Mouse (Mus musculus) layer of hippocampus, postnatal 10 days (tissue): ENCODE data around the gene Arhgef3. TPM values are rescaled to one million over a fixed set of nuclear protein-coding genes. Genes with fewer than 3 reads are reported as not detected.
A peak's percentile ranks its signal among the peaks of the same experiment; 100 is the strongest.

ENCODE experiments used
- DNase-seq, 2 experiments: peaks; one replicate each; pipeline ENCODE4 v3.0.0; 2021; ENCODE audit warnings: low spot score in 2 of 2
- total RNA-seq, 2 experiments: library from RNA; stranded (reverse); gene quantifications; 2 replicates each; pipeline ENCODE4 v1.2.3; 2021

Arhgef3 gene
- total RNA-seq, 2 experiments from 2014 or later = 34.4 to 35.7 TPM

- no peak for DNase-seq
Observed at GRCm38 (mm10) chr14:27158133-27158532, 43.4 kb downstream of the Arhgef3 start.

- no peak for DNase-seq
Observed at GRCm38 (mm10) chr14:27158782-27159181, 44.1 kb downstream of the Arhgef3 start.

GRCm38 (mm10) chr14:27160762-27161161, 46.1 kb downstream of the Arhgef3 start:
- no peak for DNase-seq

- no peak for DNase-seq
Observed at GRCm38 (mm10) chr14:27164639-27165038, 49.9 kb downstream of the Arhgef3 start.

- peak; percentile 71 to 83 for DNase-seq
Observed at GRCm38 (mm10) chr14:27166751-27167150, 52.1 kb downstream of the Arhgef3 start.

GRCm38 (mm10) chr14:27167177-27167576, 52.5 kb downstream of the Arhgef3 start:
- DNase-seq = peak in 1 of 2 experiments; percentile 30

GRCm38 (mm10) chr14:27168387-27168786, 53.7 kb downstream of the Arhgef3 start:
- no peak for DNase-seq

- DNase-seq = no peak
Observed at GRCm38 (mm10) chr14:27169287-27169686, 54.6 kb downstream of the Arhgef3 start.

- DNase-seq = no peak
Observed at GRCm38 (mm10) chr14:27170421-27170820, 55.7 kb downstream of the Arhgef3 start.

- DNase-seq = no peak
Observed at GRCm38 (mm10) chr14:27171175-27171830, 56.6 kb downstream of the Arhgef3 start.

GRCm38 (mm10) chr14:27173178-27173803, 58.6 kb downstream of the Arhgef3 start:
- DNase-seq = no peak

- DNase-seq = no peak
Observed at GRCm38 (mm10) chr14:27174188-27174786, 59.6 kb downstream of the Arhgef3 start.

GRCm38 (mm10) chr14:27174831-27175301, 60.2 kb downstream of the Arhgef3 start:
- peak; percentile 14 to 19 for DNase-seq

GRCm38 (mm10) chr14:27175343-27175742, 60.6 kb downstream of the Arhgef3 start:
- DNase-seq = no peak

- DNase-seq = no peak
Observed at GRCm38 (mm10) chr14:27177800-27178559, 63.3 kb downstream of the Arhgef3 start.

- DNase-seq = peak; percentile 44 to 48
Observed at GRCm38 (mm10) chr14:27178560-27178920, 63.8 kb downstream of the Arhgef3 start.

- DNase-seq = no peak
Observed at GRCm38 (mm10) chr14:27179771-27180170, 65.1 kb downstream of the Arhgef3 start.

- DNase-seq = no peak
Observed at GRCm38 (mm10) chr14:27182059-27182458, 67.4 kb downstream of the Arhgef3 start.

GRCm38 (mm10) chr14:27182646-27183438, 68.1 kb downstream of the Arhgef3 start:
- no peak for DNase-seq

GRCm38 (mm10) chr14:27183501-27184230, 69.0 kb downstream of the Arhgef3 start:
- DNase-seq = peak; percentile 83 to 85
